Comparison of ENCODE assay signal across 14 mouse cellular contexts in the genomic region with DNA sequence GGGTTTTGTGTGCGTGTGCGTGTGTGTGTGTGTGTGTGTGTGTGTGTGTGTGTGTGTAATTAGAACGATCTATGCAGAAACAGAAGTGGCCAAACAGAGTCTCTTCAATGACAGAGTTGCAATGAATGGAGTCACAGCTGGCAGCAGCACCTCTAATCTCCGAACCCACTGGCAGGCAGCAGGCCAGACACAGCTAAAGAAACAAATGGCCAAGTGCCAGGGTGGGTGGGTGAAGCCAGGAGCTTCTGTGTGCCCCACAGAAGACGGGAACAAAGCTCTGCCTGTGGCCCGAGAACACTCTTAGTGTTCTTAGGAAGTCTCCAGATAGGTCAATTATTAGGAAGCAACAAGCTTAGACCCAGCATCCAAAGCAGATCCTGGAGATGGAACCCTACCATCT. TPM values are rescaled to one million over a fixed set of nuclear protein-coding genes. Genes with fewer than 3 reads are reported as not detected.
A peak's percentile ranks its signal among the peaks of the same experiment; 100 is the strongest.
DNase-seq lines count a peak whose midpoint lies in the region; ATAC-seq lines count a peak whose summit lies in the region.
"Had no signal": no experiment of that assay in that cellular context is flagged by ENCODE, and none has a peak within 500 bp of the region (broad histone marks: within the 10 kb centered on the region; RNA-seq: fewer than 3 reads in every experiment).

No protein-coding gene starts in this region.

- no peak overlapping the region for H3K27ac ChIP-seq in hindbrain, embryonic 14.5 days
- no peak overlapping the region for H3K27ac ChIP-seq in hindbrain, embryonic 13.5 days
- no peak overlapping the region for H3K27ac ChIP-seq in neural tube, embryonic 14.5 days (ENCODE audit: low read depth, low read length)
- no peak overlapping the region for H3K27ac ChIP-seq in neural tube, embryonic 15.5 days (replicated peaks)
- H3K27ac ChIP-seq: gastrocnemius, adult 2 months had no signal

- H3K4me1 ChIP-seq in hindbrain, embryonic 14.5 days (replicated peaks; ENCODE audit: control insufficient read depth, insufficient read depth, low read length), result no peaks in the 10 kb centered on the region
- H3K4me1 ChIP-seq in hindbrain, embryonic 13.5 days (replicated peaks), result 0 out of 2 replicates have a peak, but pooled peaks cover 3% of the 10 kb centered on the region
- H3K4me1 ChIP-seq in neural tube, embryonic 14.5 days (ENCODE audit: control insufficient read depth, insufficient read depth, low read length), result no peaks in the 10 kb centered on the region
- H3K4me1 ChIP-seq in neural tube, embryonic 15.5 days, result peaks cover 7% of the 10 kb centered on the region; the same call in 1 of the 2 replicates

- H3K4me3 ChIP-seq in hindbrain, embryonic 14.5 days (replicated peaks; ENCODE audit: low read length), result no peak overlapping the region
- H3K4me3 ChIP-seq in hindbrain, embryonic 13.5 days, result no peak overlapping the region
- no peak overlapping the region for H3K4me3 ChIP-seq in neural tube, embryonic 14.5 days (ENCODE audit: low read depth, low read length)
- H3K4me3 ChIP-seq in neural tube, embryonic 15.5 days (replicated peaks), result no peak overlapping the region
- H3K4me3 ChIP-seq: gastrocnemius, adult 2 months had no signal

- no peak overlapping the region for H3K4me2 ChIP-seq in hindbrain, embryonic 14.5 days (replicated peaks)
- no peak overlapping the region for H3K4me2 ChIP-seq in hindbrain, embryonic 13.5 days
- H3K4me2 ChIP-seq in neural tube, embryonic 14.5 days (ENCODE audit: low read depth, low read length), result no peak overlapping the region
- H3K4me2 ChIP-seq in neural tube, embryonic 15.5 days, result no peak overlapping the region
- H3K4me2 ChIP-seq: lung, embryonic 14.5 days had no signal

- no peak overlapping the region for H3K9ac ChIP-seq in hindbrain, embryonic 14.5 days
- no peak overlapping the region for H3K9ac ChIP-seq in hindbrain, embryonic 13.5 days
- H3K9ac ChIP-seq in neural tube, embryonic 14.5 days (replicated peaks; ENCODE audit: low read depth, low read length), result no peak overlapping the region
- no peak overlapping the region for H3K9ac ChIP-seq in neural tube, embryonic 15.5 days (replicated peaks)
- H3K9ac ChIP-seq: lung, embryonic 14.5 days had no signal

- H3K9me3 ChIP-seq in hindbrain, embryonic 14.5 days (ENCODE audit: control insufficient read depth, low read length), result no peaks in the 10 kb centered on the region
- no peaks in the 10 kb centered on the region for H3K9me3 ChIP-seq in hindbrain, embryonic 13.5 days
- no peaks in the 10 kb centered on the region for H3K9me3 ChIP-seq in neural tube, embryonic 14.5 days (ENCODE audit: control insufficient read depth, low read length)
- no peaks in the 10 kb centered on the region for H3K9me3 ChIP-seq in neural tube, embryonic 15.5 days (replicated peaks)

- H3K36me3 ChIP-seq in hindbrain, embryonic 14.5 days (replicated peaks; ENCODE audit: control insufficient read depth, insufficient read depth), result no peaks in the 10 kb centered on the region
- no peaks in the 10 kb centered on the region for H3K36me3 ChIP-seq in hindbrain, embryonic 13.5 days
- H3K36me3 ChIP-seq in neural tube, embryonic 14.5 days (ENCODE audit: control insufficient read depth, insufficient read depth, low read length), result no peaks in the 10 kb centered on the region
- no peaks in the 10 kb centered on the region for H3K36me3 ChIP-seq in neural tube, embryonic 15.5 days

- peak; percentile 58 for DNase-seq in hindbrain, embryonic 14.5 days (ENCODE audit: low spot score)
- DNase-seq in layer of hippocampus, postnatal 10 days (ENCODE audit: low spot score in 2 of 2), result peak; percentile 76 to 81
- peak; percentile 68 for DNase-seq in right cerebral cortex, postnatal 4 days
- no peak for DNase-seq in thymus, postnatal 4 days
- DNase-seq: gastrocnemius, adult 2 months; heart, postnatal 36 days; kidney, postnatal 36 days; lung, embryonic 14.5 days; thymus, postnatal 25 days had no signal

- WGBS in hindbrain, embryonic 14.5 days, result 52% methylated on average over 6 of the region's 6 CpGs
- WGBS in hindbrain, embryonic 13.5 days, result 46% methylated on average over 6 of the region's 6 CpGs
- 42% methylated on average over 6 of the region's 6 CpGs for WGBS in neural tube, embryonic 14.5 days
- WGBS in neural tube, embryonic 15.5 days, result 53% methylated on average over 6 of the region's 6 CpGs

- ATAC-seq in hindbrain, embryonic 14.5 days (ENCODE audit: low FRiP score), result peak; percentile 41; the same call in 1 of the 2 replicates
- no peak for ATAC-seq in hindbrain, embryonic 13.5 days (ENCODE audit: low FRiP score)
- 0 out of 2 replicates have a peak, but pooled peaks have one; percentile 18 for ATAC-seq in neural tube, embryonic 14.5 days (ENCODE audit: low read depth)
- no peak for ATAC-seq in neural tube, embryonic 15.5 days (ENCODE audit: low FRiP score)
- ATAC-seq: intestine, postnatal 0 days had no signal

- H3K27me3 ChIP-seq in hindbrain, embryonic 14.5 days (ENCODE audit: control insufficient read depth, insufficient read depth, low read length), result no peaks in the 10 kb centered on the region; the same call in 1 of the 2 replicates
- peaks cover 6% of the 10 kb centered on the region for H3K27me3 ChIP-seq in hindbrain, embryonic 13.5 days
- H3K27me3 ChIP-seq in neural tube, embryonic 14.5 days (ENCODE audit: control insufficient read depth, insufficient read depth, low read length), result no peaks in the 10 kb centered on the region
- peaks cover 4% of the 10 kb centered on the region; the same call in 1 of the 2 replicates for H3K27me3 ChIP-seq in neural tube, embryonic 15.5 days (replicated peaks)
- H3K27me3 ChIP-seq: CH12.LX had no signal

RNA-seq across cellular contexts. Expression of a gene that starts 6.2 kb away (rescaled TPM):
- 41.5 and 45.3 TPM in 2 replicates for polyA plus RNA-seq in hindbrain, embryonic 14.5 days (2014; fragmentation: Nextera tagmentation; extraction: Ambion mirVana)
- 34.9 and 41.9 TPM in 2 replicates for polyA plus RNA-seq in hindbrain, embryonic 13.5 days (2015; fragmentation: Nextera tagmentation; extraction: Ambion mirVana)
- polyA plus RNA-seq in neural tube, embryonic 14.5 days (2014; fragmentation: Nextera tagmentation; extraction: Ambion mirVana), result 17.0 and 30.8 TPM in 2 replicates
- polyA plus RNA-seq in neural tube, embryonic 15.5 days (2015; fragmentation: Nextera tagmentation; extraction: Ambion mirVana), result 31.0 and 41.3 TPM in 2 replicates
- 10 to 100 TPM; 23.2 to 23.3 TPM for total RNA-seq in layer of hippocampus, postnatal 10 days (2021)

Comparison
In these comparisons a context has a peak if more than half of its experiments do, and no peak if none do; other contexts are left out.
1. ATAC-seq: peak in hindbrain, embryonic 14.5 days (single experiment) and neural tube, embryonic 14.5 days (single experiment); none in hindbrain, embryonic 13.5 days (single experiment) and neural tube, embryonic 15.5 days (single experiment).